Mouse (Mus musculus): ENCODE results near the gene Ttc23.

DNA sequence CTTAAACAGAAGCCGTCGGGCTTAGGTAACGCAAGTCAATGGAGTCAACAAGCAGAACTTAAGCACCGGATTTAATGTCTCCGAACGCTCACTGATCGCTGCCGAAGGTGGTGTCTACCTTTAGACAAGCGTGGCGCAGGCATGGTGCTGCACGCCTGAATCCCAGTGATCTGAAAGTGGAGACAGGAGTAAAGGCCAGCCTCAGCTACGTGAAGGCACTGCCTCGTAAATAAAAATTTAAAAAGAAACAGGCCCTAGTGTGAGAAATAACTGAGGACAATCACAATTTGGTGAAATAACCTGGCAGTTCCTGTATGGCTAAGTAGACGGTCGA, 1.6 kb upstream of the Ttc23 start:
- TF ChIP-seq POLR2A (IDR thresholded peaks at IDR 0.05; ENCODE audit: low read depth, low read length) (no peak), CTCF (IDR thresholded peaks at IDR 0.05; ENCODE audit: extremely low read depth, insufficient read depth, insufficient read length, insufficient replicate concordance) (no peak)

Measured in spleen, adult 2 months (tissue).